Mouse (Mus musculus) inflammation-experienced regulatory T-cells, adult 6 months (primary cell): Measurements from ENCODE around the gene Cyp4f14. TPM values are rescaled to one million over a fixed set of nuclear protein-coding genes. Genes with fewer than 3 reads are reported as not detected.

Source experiments
- ATAC-seq: one replicate; pipeline ENCODE4 v1.8.0; 2017
- polyA plus RNA-seq, 3 experiments: library from polyadenylated mRNA; unstranded; fragments of 100-300 nt; shearing (Covaris generic); gene quantifications; one replicate each; pipeline ENCODE4 v1.2.1; 2017

Cyp4f14 gene
- polyA plus RNA-seq: not detected

DNA sequence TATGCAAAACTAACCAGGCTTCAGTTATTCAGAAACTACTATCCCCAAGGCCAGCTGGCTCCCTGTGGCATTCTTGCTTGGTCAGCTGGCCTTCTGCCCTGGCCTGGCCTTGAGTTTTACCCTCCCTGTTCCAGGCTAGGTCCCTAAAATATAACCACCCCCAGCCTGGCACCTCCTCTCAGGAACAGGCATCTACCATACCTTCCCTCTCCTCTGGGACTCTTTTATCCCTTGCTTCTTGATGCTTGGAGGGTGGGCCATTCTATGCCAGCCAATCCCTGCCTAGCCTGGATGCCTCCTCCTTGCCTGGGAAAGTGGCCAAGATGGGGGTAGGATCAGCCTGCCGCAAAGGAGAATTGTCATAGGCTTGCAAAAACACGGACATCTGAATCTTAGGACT is at the start of gene Cyp4f14:
Gene Cyp4f14, minus strand, starts transcription at position 212 of the 400 bp plus-strand sequence.
- no peak for ATAC-seq

DNA sequence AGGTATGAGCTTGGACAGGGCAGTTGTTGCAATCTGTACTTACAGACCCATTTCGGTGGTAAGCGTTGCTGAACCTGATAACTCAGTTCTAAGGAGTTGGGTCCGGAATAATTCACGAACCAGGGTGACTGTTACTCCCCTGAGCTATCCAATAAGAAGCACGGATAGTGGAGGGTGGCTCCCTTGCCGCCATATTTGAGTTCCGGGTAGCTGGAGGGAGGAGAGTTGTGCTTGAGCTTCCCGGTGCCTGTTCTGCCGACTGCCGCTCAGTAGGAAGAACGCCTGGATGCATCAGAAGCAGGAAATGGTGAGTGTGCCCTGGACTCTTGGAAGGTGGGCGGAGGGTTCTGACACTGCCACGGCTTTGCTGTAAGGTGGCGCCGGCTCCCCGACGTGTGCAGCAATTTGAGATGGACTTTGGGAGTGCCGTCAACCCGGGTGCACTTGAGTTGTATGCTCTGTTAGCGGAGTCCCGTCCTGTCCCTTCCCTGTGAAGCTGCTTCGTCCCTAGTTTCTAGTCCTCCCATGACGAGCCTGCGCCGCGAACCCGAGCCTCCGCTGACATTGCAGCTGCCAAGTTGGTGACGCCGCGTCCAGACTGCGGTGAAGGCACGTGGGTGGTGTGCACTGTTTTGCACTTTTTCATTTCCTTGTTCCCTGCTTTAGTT is 48.6 kb upstream of the Cyp4f14 start, which contains the start of gene Zfp472:
Gene Zfp472, plus strand, starts transcription at position 192 of the 668 bp plus-strand sequence.
- peak; percentile 95 for ATAC-seq

DNA sequence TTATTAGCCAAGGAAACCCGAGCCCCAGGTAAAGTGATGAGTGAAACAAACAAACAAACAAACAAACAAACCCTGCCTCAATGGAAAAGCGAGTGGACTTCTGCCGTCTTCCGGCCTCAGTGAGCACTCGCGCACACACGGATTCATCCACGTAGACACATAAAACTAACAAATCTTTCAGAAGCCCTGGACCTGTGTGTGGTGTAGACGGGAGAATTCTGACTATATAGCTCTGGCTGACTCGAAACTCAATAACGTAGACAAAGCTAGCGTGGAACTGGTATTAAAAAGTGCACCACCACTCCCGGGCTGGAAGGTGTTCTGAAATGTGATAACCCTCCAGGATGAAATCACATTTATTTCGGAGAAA is 48.1 kb upstream of the Cyp4f14 start:
- peak; percentile 33 for ATAC-seq

DNA sequence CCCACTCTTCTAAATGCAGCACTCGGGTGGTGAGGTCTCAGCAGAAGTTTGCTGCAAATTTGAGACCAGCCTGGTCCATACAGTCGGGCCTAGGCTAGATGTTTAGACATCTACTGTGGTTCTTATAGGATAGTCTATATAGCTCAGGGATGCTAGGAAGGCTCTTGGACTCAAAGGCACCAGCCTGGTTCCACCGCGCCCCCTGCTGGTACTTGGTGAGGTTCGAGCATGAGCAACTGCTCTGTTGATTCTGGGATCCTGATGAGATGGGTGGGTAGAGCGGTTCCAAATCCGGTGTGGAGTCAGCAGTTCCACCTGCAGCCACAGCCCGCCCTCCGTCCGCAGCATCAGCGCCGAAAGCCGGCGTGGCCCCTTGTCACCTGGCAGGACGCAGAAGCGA is 34.3 kb upstream of the Cyp4f14 start:
- peak; percentile 20 for ATAC-seq

DNA sequence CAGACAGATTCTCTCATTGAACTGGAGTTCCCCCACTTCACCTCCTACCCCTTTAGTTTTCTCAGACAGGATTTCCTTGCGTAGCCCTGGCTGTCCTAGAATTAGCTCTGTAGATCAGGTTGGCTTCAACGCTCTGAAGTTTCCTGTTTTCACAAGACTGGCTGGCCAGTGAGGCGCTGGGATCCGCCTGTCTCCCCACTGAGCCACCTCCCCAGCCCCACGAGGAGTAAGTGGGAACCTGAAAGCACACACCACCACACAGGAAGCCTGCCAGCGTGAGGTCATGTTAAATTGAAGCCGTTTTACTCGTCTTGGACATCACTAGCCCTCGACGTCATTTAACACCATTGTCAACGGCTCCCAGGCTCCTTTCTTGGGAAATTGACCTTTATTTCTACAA is 33.9 kb upstream of the Cyp4f14 start:
- ATAC-seq: no peak

DNA sequence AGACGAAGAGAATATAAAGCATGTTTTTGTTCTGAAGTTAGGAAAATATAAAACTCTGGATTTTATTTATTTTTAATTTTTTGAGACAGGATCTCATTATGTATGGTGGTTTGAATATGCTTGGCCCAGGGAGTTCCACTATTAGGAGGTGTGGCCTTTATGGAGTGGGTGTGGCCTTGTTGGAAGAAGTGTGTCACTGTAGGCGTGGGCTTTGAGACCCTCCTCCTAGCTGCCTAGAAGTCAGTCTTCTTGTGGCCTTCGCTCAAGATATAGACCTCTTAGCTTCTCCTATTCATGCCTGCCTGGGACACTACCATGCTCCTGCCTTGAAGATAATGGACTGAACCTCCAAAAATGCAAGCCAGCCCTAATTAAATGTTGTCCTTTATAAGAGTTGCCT is 33.0 kb upstream of the Cyp4f14 start:
- ATAC-seq: no peak

DNA sequence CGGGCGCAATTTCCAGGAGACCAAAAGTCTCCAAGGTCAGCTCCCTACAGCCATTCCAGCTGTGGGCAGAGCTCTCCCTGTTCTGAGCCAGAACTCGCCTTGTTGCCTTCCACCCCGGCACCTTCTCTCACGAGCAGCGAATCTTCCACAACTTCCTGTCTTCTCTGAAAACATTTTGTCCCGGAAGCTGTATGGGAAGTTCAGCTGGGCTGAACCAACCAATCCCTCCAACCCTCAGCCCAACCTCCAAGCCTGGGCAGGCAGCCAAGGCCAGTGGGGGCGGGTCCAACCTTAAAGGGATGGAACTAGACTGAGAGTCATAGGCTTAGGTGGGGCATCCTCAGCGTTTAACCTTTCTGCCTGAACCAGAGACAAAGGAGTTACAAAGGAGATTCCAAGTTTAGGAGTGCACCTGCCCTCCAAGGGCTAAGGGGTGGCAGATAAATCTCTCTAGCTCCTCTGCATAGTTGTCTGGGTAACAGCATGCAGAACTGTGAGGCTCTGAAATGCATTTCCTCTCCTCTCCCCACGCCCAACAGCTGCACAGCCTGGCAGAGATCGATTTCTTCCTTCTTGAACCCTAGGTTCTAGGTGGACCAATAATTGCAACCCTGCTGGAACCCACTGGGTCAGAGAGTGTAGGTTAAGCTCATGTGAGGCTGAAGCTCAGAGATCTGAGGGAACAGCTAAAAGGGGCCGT is 30.2 kb upstream of the Cyp4f14 start, which contains the start of gene Cyp4f13:
Gene Cyp4f13, minus strand, starts transcription at position 188 of the 700 bp plus-strand sequence.
- peak; percentile 97 for ATAC-seq

DNA sequence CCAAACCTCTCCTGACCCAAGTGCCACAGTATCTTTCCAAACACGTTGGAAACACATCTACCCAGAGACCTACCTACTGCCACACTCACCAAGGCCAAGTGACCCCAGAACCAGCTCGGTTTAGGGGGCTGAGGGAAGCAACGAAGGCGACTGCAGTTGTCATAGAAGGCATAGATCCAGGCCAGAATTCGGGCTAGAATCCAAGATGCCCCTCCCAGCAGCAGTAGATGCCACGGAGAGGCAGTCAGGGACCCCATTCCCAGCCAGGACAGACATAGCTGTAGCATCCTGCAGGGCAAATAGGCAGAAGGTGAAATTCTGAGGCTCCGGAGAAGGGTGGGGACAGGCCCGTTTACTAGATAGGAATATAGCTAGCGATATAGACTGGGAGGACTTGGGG is 29.6 kb upstream of the Cyp4f14 start:
- no peak for ATAC-seq

DNA sequence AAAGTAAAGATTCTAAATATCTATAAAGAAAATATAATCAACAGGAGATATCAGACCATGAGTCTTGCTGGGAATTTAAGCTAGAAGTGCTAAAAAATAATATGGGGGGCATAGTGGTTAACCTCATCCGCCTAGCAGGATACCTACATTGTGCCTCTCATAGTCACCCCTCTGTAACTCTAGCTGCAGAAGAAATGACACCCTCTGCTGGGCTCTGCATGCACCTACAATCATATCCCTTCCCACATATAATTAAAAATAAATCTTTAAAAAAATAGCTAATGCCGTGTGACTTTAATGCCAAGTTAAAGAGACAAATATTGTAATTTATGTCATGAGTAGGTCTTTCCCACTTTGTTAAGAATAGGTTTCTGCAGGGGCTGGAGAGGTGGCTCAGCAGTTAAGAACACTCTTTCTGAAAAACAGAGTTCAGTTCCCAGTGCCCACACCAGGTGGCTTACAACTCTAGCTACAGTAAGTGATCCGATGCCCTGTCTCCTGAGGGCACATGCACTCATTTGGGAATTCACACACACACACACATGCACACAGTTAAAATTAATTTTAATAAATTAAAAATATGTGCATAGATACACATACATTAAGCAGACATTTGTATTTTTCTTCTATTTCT is 27.4 kb upstream of the Cyp4f14 start:
- ATAC-seq: no peak

DNA sequence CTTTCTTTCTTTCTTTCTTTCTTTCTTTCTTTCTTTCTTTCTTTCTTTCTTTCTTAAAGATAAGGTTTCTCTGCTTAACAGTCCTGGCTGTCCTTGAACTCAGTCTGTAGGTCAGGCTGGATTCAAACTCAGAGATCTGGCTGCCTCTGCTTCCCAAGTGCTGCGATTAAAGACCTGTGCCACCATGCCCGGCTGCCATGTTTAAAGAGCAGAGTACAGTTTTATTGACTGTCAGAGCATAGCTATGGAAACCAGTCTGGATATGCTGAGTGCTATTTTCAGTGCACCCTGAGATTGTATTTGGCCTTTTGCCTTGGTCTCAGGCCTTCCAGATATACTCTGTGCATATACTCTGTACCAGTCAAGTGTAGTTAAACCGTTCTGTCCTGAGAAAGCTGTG is 26.5 kb upstream of the Cyp4f14 start:
- ATAC-seq: no peak

DNA sequence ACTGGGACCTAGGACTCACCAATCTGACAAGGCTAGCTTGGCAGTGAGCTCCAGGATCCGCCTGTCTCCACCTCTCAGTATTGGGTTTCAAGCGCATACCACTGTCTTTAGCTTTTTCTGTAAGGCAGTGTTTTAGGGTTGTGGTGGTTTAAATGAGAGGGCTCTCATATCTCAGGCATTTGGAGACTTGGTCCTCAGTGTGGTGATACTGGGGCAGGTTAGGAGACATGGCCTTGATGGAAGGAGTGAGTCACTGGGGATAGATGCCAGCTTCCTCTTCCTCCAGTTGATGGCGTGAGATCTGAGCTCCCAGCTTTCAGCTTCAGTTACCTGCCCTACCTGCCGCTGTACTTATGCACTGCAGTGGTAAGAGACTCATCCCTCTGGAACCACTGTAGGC is 22.7 kb upstream of the Cyp4f14 start:
- ATAC-seq: no peak

DNA sequence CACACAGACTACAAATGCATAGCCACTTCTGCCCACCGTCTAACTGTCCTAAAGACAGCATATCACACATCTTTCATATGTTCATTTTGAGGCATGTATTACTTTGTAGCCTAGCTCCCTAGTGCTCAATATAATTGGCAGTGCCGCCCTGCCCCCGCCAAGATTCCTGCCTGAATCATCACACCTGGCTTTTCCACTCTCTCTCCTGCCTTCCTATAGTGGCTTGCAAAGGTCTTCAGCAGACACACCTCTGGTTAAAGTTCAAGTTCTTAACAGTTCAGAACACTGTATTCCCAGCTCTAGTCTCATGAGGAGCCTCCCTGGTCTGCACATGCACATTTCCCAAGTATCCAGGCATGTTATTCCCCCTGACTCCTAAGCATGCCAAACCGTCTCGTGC is 10.7 kb upstream of the Cyp4f14 start:
- no peak for ATAC-seq

DNA sequence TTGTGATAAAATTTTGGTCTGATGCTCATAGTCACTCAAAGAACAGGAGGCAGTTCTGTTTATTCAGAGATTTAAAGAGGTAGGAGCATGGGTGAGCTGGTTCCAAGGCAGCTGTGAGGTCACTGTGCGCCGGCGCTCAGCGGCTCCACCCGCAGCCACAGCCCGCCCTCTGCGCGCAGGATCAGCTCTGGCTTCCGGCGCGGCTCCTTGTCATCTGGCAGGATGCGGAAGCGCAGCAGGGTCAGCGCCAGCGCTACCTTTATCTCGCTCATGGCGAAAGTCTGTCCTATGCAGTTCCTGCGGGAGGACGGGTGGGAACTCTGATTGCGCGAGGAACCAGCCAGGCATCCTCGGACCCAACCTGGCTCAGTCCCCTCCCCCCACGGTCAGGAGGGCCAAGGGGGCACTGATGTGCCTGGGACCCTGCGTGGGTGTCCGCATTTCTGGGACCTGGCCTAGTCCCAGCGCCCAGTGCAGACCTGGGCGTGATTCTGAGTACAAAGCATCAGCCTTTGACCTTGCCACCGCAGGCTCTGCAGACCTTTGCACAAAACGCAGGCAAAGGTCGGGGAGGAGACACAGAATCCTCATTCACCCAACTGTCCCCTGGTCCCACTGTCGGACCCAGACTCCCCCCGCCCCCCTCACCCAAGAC is 7.6 kb upstream of the Cyp4f14 start:
- ATAC-seq: peak; percentile 98

DNA sequence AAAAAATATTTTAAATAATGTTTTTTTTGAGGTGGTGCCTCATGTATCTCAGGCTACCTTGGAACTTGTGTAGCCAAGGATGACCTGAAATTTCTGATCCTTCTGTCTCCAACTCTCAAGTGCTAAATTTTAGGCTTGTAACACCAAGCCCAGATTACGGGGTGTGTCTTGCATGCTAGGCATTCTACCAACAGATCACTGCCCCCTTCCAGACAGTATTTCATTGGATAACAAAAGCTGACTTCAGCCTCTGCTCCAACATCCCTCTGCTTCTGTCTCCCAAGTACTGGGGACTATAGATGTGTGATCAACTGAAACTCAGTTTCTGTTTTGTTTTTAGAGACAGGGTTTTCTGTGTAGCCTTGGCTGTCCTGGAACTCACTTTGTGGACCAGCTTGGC is 6.5 kb upstream of the Cyp4f14 start:
- no peak for ATAC-seq

DNA sequence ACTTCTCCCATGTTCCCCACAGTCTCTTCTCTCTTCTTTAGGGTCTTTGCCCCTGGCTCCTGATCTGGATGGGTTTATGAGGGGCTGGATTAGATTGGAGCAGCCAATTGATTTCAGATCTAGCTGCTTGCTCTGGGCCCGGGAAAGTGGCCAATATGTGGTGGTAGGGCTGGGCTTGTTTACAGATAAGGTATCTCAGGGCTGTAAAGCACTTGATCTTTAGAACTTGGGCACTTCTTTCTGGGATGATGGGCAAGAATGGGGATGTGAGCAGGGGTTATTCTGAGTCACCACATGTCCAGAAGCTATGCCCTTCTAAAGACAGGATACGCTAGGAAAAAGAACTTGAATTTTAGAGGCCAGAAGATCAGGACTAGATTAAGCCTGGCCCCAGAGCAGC is 2.0 kb upstream of the Cyp4f14 start:
- no peak for ATAC-seq

DNA sequence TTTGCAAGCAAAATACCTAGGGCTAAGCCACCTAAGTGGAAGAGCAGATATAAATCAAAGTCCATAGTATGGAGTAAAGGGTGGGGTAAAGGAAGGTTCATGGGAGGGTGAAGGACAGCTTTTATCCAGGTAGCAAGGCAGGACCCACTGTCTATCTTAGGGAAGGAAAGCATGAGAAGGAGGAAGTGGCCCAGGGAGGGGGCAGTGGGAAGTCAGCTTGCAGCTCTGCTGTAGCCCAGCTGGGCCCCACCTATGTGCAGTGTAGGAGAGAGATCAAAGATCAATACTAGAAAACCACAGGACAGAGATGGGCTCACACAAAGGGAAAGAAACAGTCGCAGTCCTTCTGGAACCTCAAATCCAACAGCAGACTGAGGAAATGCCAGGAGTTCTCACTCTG is 1.1 kb downstream of the Cyp4f14 start:
- no peak for ATAC-seq

DNA sequence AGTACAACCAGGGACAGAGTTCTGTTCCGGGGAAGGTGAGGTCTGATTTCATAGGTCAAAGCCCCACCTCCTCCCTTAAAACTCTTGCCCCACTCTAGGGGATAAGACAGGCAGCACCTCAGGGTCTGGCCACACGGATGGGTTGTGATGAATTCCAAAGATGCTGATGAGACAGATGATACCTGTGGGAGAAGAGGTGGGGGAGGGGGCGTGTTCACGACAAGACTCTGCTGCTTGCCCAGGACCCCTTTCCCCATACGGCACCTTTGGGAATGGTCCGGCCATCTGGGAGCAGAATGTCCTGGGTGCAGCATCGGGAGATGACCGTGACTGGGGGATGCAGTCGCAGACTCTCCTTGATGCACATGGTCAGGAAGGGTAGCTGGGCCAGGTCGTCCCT is 11.0 kb downstream of the Cyp4f14 start:
- no peak for ATAC-seq

DNA sequence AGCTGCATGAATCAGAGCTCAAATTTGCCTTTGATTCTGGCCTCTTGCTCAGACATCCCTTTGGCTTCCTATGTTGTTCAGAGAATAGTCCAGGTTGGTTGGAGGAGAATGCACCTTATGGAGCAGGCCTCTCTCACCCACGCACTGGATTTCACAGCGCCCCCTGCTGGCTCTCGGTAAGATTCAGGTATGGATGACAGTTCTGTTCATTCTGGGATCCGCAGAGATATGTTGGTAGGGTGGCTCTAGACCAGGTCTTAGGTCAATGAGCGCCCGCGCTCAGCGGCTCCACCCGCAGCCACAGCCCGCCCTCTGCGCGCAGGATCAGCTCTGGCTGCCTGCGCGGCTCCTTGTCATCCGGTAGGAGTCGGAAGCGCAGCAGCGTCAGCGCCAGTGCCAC is 11.9 kb downstream of the Cyp4f14 start:
- ATAC-seq: no peak

DNA sequence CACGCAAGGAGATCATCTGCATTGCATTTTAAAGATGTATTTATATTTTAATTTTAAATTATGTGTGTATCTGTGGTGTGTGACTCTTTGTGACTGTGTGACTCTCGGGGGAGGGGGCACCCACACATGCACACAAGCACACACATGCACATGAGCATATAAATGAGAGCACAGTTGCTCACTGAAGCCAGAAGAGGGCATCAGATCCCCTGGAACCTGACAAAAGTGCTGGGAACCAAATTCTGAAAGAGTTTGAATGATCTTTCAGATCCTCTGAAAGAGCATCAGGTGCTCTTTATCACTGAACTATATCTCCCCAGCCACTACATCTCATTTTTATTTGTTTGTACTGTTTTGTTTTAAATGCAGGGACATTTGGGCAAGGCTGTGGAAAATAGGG is 12.7 kb downstream of the Cyp4f14 start:
- ATAC-seq: no peak

DNA sequence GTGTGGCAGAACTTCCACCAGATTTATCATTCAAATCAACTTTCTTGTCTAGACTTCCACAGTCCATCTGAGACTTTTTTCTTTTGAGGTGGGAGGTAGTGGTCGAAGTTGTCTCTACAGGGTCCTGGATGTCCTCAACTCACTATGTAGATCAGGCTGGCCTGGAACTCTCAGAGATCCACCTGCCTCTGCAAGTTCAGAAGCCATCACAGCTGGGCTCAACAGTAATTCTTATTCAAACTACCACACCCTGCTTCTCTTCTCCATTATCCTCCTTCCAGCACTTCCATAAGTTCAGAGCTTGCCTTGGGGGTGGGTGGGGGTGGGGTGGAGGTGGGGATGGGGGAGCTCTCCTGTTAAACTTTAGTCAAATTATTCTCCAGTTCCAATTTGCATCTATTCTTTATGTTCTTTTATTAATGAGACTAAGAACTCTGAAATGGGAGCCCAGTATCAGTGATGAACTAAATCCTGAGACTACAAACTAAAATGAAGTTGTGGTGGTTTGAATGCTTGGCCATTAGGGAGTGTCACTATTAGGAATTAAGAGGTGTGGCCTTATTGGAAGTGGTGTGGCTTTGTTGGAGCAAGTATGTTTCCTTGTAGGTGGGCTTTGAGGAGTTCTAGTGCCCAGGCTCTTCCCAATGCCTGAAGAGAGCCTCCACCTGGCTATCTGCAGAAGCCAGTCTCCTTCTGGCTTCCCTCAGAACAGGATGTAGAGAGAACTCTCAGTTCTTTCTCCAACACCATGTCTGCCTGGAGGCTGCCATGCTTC is 15.2 kb downstream of the Cyp4f14 start:
- ATAC-seq: no peak

DNA sequence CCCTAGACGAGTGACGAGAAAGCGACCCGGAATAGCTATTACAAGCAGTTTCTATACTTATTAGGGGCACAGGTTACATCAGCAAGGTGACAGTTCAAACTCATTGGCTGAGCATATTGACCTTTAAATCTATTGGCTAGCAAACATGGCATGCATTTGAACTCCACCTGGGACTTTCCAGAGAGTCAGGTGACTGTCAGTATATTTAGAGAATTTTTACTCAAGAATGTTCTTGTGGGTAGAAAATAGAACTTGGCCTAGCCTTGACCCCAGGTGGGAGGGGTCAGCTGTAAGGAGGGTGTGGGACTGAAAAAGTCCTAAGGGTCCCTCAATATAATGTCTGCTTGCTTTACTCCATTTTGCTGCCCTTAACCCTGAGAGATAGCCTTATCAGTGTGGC is 21.7 kb downstream of the Cyp4f14 start:
- ATAC-seq: no peak

DNA sequence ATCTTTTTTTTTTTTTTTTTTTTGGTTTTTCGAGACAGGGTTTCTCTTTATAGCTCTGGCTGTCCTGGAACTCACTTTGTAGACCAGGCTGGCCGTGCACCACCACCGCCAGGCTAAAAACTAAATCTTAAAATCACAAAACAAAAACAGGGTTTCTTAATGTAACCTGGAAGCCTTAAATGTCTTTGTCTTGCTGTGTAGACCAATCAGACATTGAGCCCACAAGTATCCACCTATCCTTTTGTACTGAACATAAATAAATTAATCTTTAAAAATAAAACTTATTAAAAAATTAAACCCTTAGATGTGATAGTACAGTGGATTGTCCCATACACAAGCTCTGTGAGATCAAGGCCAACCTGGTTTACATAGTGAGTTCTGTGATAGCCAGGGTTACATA is 23.2 kb downstream of the Cyp4f14 start:
- no peak for ATAC-seq
